Mouse (Mus musculus): ENCODE measurements around the gene Limch1.
A peak's percentile ranks its signal among the peaks of the same experiment; 100 is the strongest.

Gene Limch1

GRCm38 (mm10) chr5:66786621-66787061, 41.0 kb downstream of the Limch1 start:
- DNase-seq: no peak

GRCm38 (mm10) chr5:66789041-66789440, 43.4 kb downstream of the Limch1 start:
- DNase-seq: no peak

GRCm38 (mm10) chr5:66791161-66791560, 45.5 kb downstream of the Limch1 start:
- DNase-seq: no peak

- no peak for DNase-seq
Measured at GRCm38 (mm10) chr5:66793251-66793650, 47.6 kb downstream of the Limch1 start.

- DNase-seq: peak; percentile 32
Measured at GRCm38 (mm10) chr5:66797326-66797725, 51.7 kb downstream of the Limch1 start.

GRCm38 (mm10) chr5:66798135-66798534, 52.5 kb downstream of the Limch1 start:
- no peak for DNase-seq

- DNase-seq: peak; percentile 40
Measured at GRCm38 (mm10) chr5:66798591-66799003, 53.0 kb downstream of the Limch1 start.

- no peak for DNase-seq
Measured at GRCm38 (mm10) chr5:66800243-66800642, 54.6 kb downstream of the Limch1 start.

- no peak for DNase-seq
Measured at GRCm38 (mm10) chr5:66800977-66801376, 55.4 kb downstream of the Limch1 start.

- DNase-seq: no peak
Measured at GRCm38 (mm10) chr5:66802196-66802595, 56.6 kb downstream of the Limch1 start.

- no peak for DNase-seq
Measured at GRCm38 (mm10) chr5:66806335-66806734, 60.7 kb downstream of the Limch1 start.

GRCm38 (mm10) chr5:66807737-66808136, 62.1 kb downstream of the Limch1 start:
- DNase-seq: no peak

GRCm38 (mm10) chr5:66809016-66809570, 63.5 kb downstream of the Limch1 start:
- no peak for DNase-seq

GRCm38 (mm10) chr5:66810396-66810795, 64.8 kb downstream of the Limch1 start:
- DNase-seq: peak; percentile 34

- DNase-seq: no peak
Measured at GRCm38 (mm10) chr5:66814674-66815073, 69.0 kb downstream of the Limch1 start.

GRCm38 (mm10) chr5:66815877-66816276, 70.2 kb downstream of the Limch1 start:
- no peak for DNase-seq

- no peak for DNase-seq
Measured at GRCm38 (mm10) chr5:66816751-66817150, 71.1 kb downstream of the Limch1 start.

GRCm38 (mm10) chr5:66817184-66817956, 71.7 kb downstream of the Limch1 start:
- DNase-seq: no peak

- no peak for DNase-seq
Measured at GRCm38 (mm10) chr5:66822500-66823205, 77.0 kb downstream of the Limch1 start.

GRCm38 (mm10) chr5:66825586-66825985, 80.0 kb downstream of the Limch1 start:
- DNase-seq: no peak

GRCm38 (mm10) chr5:66826844-66827243, 81.2 kb downstream of the Limch1 start:
- DNase-seq: no peak

GRCm38 (mm10) chr5:66829505-66829904, 83.9 kb downstream of the Limch1 start:
- DNase-seq: no peak

GRCm38 (mm10) chr5:66830206-66830605, 84.6 kb downstream of the Limch1 start:
- DNase-seq: no peak

- DNase-seq: no peak
Measured at GRCm38 (mm10) chr5:66834756-66835155, 89.1 kb downstream of the Limch1 start.

Measured in kidney, postnatal 10 days (tissue).